Mouse (Mus musculus): ENCODE results near the gene Podxl2. TPM values are rescaled to one million over a fixed set of nuclear protein-coding genes. Genes with fewer than 3 reads are reported as not detected.
A peak's percentile ranks its signal among the peaks of the same experiment; 100 is the strongest.

Gene Podxl2
- polyA plus RNA-seq, 1 experiment from 2014 or later = 182 TPM

- H3K27me3 ChIP-seq (ENCODE audit: insufficient read depth, poor library complexity, severe bottlenecking) = no peaks in the 10 kb centered on the region
- no peak for DNase-seq (ENCODE audit: low spot score)
- no peaks in the 10 kb centered on the region for H3K9me3 ChIP-seq
- 80% methylated on average over 10 of the region's 10 CpGs for WGBS
- H3K27ac ChIP-seq = no peak overlapping the region
- no peak overlapping the region for H3K4me3 ChIP-seq
- no peaks in the 10 kb centered on the region for H3K36me3 ChIP-seq
- H3K4me1 ChIP-seq (replicated peaks) = peaks cover 49% of the 10 kb centered on the region
Measured at GRCm38 (mm10) chr6:88813832-88814231, 61.0 kb downstream of the Podxl2 start.

- DNase-seq (ENCODE audit: low spot score) = peak; percentile 42
- H3K4me1 ChIP-seq (replicated peaks) = peaks cover 59% of the 10 kb centered on the region
Measured at GRCm38 (mm10) chr6:88812886-88813285, 62.0 kb downstream of the Podxl2 start.

GRCm38 (mm10) chr6:88811880-88812400 lies 62.9 kb downstream of the Podxl2 start:
- WGBS = 63% methylated on average over 7 of the region's 7 CpGs
- H3K27me3 ChIP-seq (ENCODE audit: insufficient read depth, poor library complexity, severe bottlenecking) = no peaks in the 10 kb centered on the region
- H3K27ac ChIP-seq = peak overlapping the region; percentile 75
- H3K9me3 ChIP-seq = no peaks in the 10 kb centered on the region
- no peak for DNase-seq (ENCODE audit: low spot score)
- no peak overlapping the region for H3K4me3 ChIP-seq
- no peaks in the 10 kb centered on the region for H3K36me3 ChIP-seq
- H3K4me1 ChIP-seq (replicated peaks) = peaks cover 65% of the 10 kb centered on the region

More at GRCm38 (mm10) chr6:88812886-88813285, 62.0 kb downstream of the Podxl2 start:
- no peak overlapping the region for H3K4me3 ChIP-seq
- WGBS = 75% methylated on average over 3 of the region's 3 CpGs
- no peaks in the 10 kb centered on the region for H3K36me3 ChIP-seq
- H3K9me3 ChIP-seq = no peaks in the 10 kb centered on the region
- no peak overlapping the region for H3K27ac ChIP-seq
- no peaks in the 10 kb centered on the region for H3K27me3 ChIP-seq (ENCODE audit: insufficient read depth, poor library complexity, severe bottlenecking)

GRCm38 (mm10) chr6:88811396-88811795 lies 63.4 kb downstream of the Podxl2 start:
- Histone ChIP-seq H3K4me1 (replicated peaks) (peaks cover 66% of the 10 kb centered on the region), H3K27ac (peak overlapping the region; percentile 75)
- WGBS = 60% methylated on average over 7 of the region's 7 CpGs

GRCm38 (mm10) chr6:88810291-88810690 lies 64.6 kb downstream of the Podxl2 start:
- Histone ChIP-seq H3K36me3 (no peaks in the 10 kb centered on the region), H3K4me3 (no peak overlapping the region), H3K27me3 (ENCODE audit: insufficient read depth, poor library complexity, severe bottlenecking) (no peaks in the 10 kb centered on the region), H3K9me3 (no peaks in the 10 kb centered on the region), H3K27ac (peak overlapping the region; percentile 75), H3K4me1 (replicated peaks) (peaks cover 61% of the 10 kb centered on the region)
- DNase-seq (ENCODE audit: low spot score) = no peak
- WGBS = 73% methylated on average over 3 of the region's 3 CpGs

More at GRCm38 (mm10) chr6:88811396-88811795, 63.4 kb downstream of the Podxl2 start:
- no peak for DNase-seq (ENCODE audit: low spot score)
- Histone ChIP-seq H3K9me3 (no peaks in the 10 kb centered on the region), H3K4me3 (no peak overlapping the region), H3K36me3 (no peaks in the 10 kb centered on the region), H3K27me3 (ENCODE audit: insufficient read depth, poor library complexity, severe bottlenecking) (no peaks in the 10 kb centered on the region)

- WGBS = 74% methylated on average over 23 of the region's 23 CpGs
- no peaks in the 10 kb centered on the region for H3K27me3 ChIP-seq (ENCODE audit: insufficient read depth, poor library complexity, severe bottlenecking)
- peaks cover 52% of the 10 kb centered on the region for H3K4me1 ChIP-seq (replicated peaks)
- H3K4me3 ChIP-seq = no peak overlapping the region
- H3K9me3 ChIP-seq = no peaks in the 10 kb centered on the region
- DNase-seq (ENCODE audit: low spot score) = no peak
- H3K27ac ChIP-seq = peak overlapping the region; percentile 75
- no peaks in the 10 kb centered on the region for H3K36me3 ChIP-seq
Measured at GRCm38 (mm10) chr6:88809091-88810037, 65.5 kb downstream of the Podxl2 start.

- Histone ChIP-seq H3K27me3 (ENCODE audit: insufficient read depth, poor library complexity, severe bottlenecking) (no peaks in the 10 kb centered on the region), H3K4me3 (no peak overlapping the region), H3K9me3 (no peaks in the 10 kb centered on the region), H3K36me3 (no peaks in the 10 kb centered on the region), H3K4me1 (replicated peaks) (peaks cover 48% of the 10 kb centered on the region), H3K27ac (no peak overlapping the region)
- DNase-seq (ENCODE audit: low spot score) = no peak
- 93% methylated on average over 17 of the region's 17 CpGs for WGBS
Measured at GRCm38 (mm10) chr6:88804966-88805577, 69.8 kb downstream of the Podxl2 start.

GRCm38 (mm10) chr6:88803957-88804695 lies 70.7 kb downstream of the Podxl2 start:
- DNase-seq (ENCODE audit: low spot score) = no peak
- H3K27me3 ChIP-seq (ENCODE audit: insufficient read depth, poor library complexity, severe bottlenecking) = no peaks in the 10 kb centered on the region
- no peaks in the 10 kb centered on the region for H3K9me3 ChIP-seq
- H3K4me3 ChIP-seq = no peak overlapping the region
- H3K4me1 ChIP-seq (replicated peaks) = peaks cover 39% of the 10 kb centered on the region
- H3K36me3 ChIP-seq = no peaks in the 10 kb centered on the region
- no peak overlapping the region for H3K27ac ChIP-seq
- 90% methylated on average over 4 of the region's 4 CpGs for WGBS

- Histone ChIP-seq H3K4me3 (no peak overlapping the region), H3K36me3 (no peaks in the 10 kb centered on the region), H3K9me3 (no peaks in the 10 kb centered on the region), H3K4me1 (replicated peaks) (peaks cover 30% of the 10 kb centered on the region), H3K27ac (no peak overlapping the region), H3K27me3 (ENCODE audit: insufficient read depth, poor library complexity, severe bottlenecking) (no peaks in the 10 kb centered on the region)
- 90% methylated on average over 7 of the region's 7 CpGs for WGBS
- DNase-seq (ENCODE audit: low spot score) = no peak
Measured at GRCm38 (mm10) chr6:88803051-88803450, 71.8 kb downstream of the Podxl2 start.

GRCm38 (mm10) chr6:88800735-88801134 lies 74.1 kb downstream of the Podxl2 start:
- no peaks in the 10 kb centered on the region for H3K9me3 ChIP-seq
- WGBS = 53% methylated on average over 3 of the region's 3 CpGs
- no peaks in the 10 kb centered on the region for H3K36me3 ChIP-seq
- H3K27me3 ChIP-seq (ENCODE audit: insufficient read depth, poor library complexity, severe bottlenecking) = no peaks in the 10 kb centered on the region
- H3K4me3 ChIP-seq = no peak overlapping the region
- H3K27ac ChIP-seq = peak overlapping the region; percentile 25; the same call in 1 of the 2 replicates
- DNase-seq (ENCODE audit: low spot score) = no peak
- H3K4me1 ChIP-seq (replicated peaks) = peaks cover 20% of the 10 kb centered on the region

- WGBS = 85% methylated on average over 7 of the region's 7 CpGs
- Histone ChIP-seq H3K9me3 (no peaks in the 10 kb centered on the region), H3K4me3 (no peak overlapping the region), H3K36me3 (no peaks in the 10 kb centered on the region), H3K27ac (no peak overlapping the region), H3K27me3 (ENCODE audit: insufficient read depth, poor library complexity, severe bottlenecking) (no peaks in the 10 kb centered on the region), H3K4me1 (replicated peaks) (peaks cover 25% of the 10 kb centered on the region)
- no peak for DNase-seq (ENCODE audit: low spot score)
Measured at GRCm38 (mm10) chr6:88800191-88800590, 74.7 kb downstream of the Podxl2 start.

- no peaks in the 10 kb centered on the region for H3K36me3 ChIP-seq
- DNase-seq (ENCODE audit: low spot score) = no peak
- H3K4me3 ChIP-seq = no peak overlapping the region
- no peaks in the 10 kb centered on the region for H3K9me3 ChIP-seq
- H3K27ac ChIP-seq = no peak overlapping the region
- WGBS = 77% methylated on average over 14 of the region's 14 CpGs
- no peaks in the 10 kb centered on the region for H3K27me3 ChIP-seq (ENCODE audit: insufficient read depth, poor library complexity, severe bottlenecking)
- peaks cover 50% of the 10 kb centered on the region for H3K4me1 ChIP-seq (replicated peaks)
Measured at GRCm38 (mm10) chr6:88794561-88794971, 80.3 kb downstream of the Podxl2 start.

Data from hindbrain, embryonic 10.5 days (tissue).